Comparison of ENCODE assay signal across 12 mouse cellular contexts in the genomic region with DNA sequence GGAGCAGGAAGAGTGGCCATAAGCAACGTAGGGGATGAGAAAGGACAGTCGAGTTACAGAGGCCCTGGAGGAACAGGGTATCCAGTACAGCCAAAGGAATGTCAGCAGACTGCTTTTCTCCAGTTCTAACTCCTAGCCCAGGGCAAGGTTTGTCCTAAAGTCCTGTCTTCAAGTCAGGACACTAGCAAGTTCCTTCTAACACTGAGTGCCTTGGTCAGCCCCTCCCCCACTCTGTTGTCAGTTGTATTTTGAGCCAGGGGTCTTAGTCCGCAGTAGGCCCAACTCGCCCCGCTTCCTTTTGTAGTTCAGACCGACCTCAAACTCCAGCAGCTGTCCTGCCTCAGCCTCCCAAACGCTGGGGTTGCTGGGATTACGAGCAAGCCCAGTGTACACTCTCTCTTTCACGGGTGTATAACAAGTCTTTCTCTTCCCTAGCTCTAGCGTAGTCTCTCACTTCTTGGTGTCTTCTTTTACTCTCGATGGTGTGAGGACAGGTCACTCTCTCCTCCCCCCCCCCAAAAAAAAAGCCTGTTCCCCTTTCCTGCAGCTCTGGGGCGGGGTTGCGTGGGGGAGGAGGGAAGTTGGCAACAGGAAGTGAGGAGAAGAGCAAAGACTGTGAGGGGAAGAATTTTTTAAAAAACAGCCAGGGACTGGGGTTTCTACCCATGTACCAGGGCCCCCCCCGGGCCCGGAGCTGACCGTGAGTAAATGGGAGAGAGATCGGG. TPM values are rescaled to one million over a fixed set of nuclear protein-coding genes. Genes with fewer than 3 reads are reported as not detected.
DNase-seq lines count a peak whose midpoint lies in the region; ATAC-seq and TF ChIP-seq lines count a peak whose summit lies in the region.
"Had no signal": no experiment of that assay in that cellular context is flagged by ENCODE, and none has a peak within 500 bp of the region (broad histone marks: within the 10 kb centered on the region; RNA-seq: fewer than 3 reads in every experiment).

No protein-coding gene starts in this region.

- TF ChIP-seq CTCF in lung, adult 2 months (IDR thresholded peaks at IDR 0.05; ENCODE audit: insufficient read depth, low read length): no peak
- no peak for TF ChIP-seq CTCF in small intestine, adult 2 months (IDR thresholded peaks at IDR 0.05; ENCODE audit: extremely low read depth, insufficient read length, insufficient replicate concordance, low read depth, low read length)

- H3K4me1 ChIP-seq in lung, adult 2 months (ENCODE audit: control insufficient read depth, insufficient read depth, low read length): peaks cover 6% of the 10 kb centered on the region
- peaks cover 52% of the 10 kb centered on the region for H3K4me1 ChIP-seq in liver, embryonic 15.5 days (replicated peaks)
- H3K4me1 ChIP-seq in small intestine, adult 2 months (ENCODE audit: control insufficient read depth, insufficient read depth, insufficient read length, low read length): peaks cover 15% of the 10 kb centered on the region

- H3K27ac ChIP-seq in liver, embryonic 15.5 days (replicated peaks): peak overlapping the region; percentile 60
- H3K27ac ChIP-seq in small intestine, adult 2 months (ENCODE audit: insufficient read depth, low read depth, low read length): peak overlapping the region; percentile 69
- H3K27ac ChIP-seq: hindbrain, embryonic 12.5 days; limb, embryonic 15.5 days had no signal

- peak overlapping the region; percentile 90 for H3K4me2 ChIP-seq in liver, embryonic 15.5 days
- H3K4me2 ChIP-seq: hindbrain, embryonic 12.5 days; limb, embryonic 15.5 days had no signal

- no peaks in the 10 kb centered on the region for H3K36me3 ChIP-seq in liver, embryonic 15.5 days (replicated peaks)
- no peaks in the 10 kb centered on the region for H3K36me3 ChIP-seq in small intestine, adult 2 months (ENCODE audit: control insufficient read depth, insufficient read depth, low read length)
- H3K36me3 ChIP-seq: hindbrain, embryonic 12.5 days; limb, embryonic 15.5 days had no signal

- DNase-seq in lung, adult 2 months: no peak
- no peak for DNase-seq in lung, postnatal 14 days
- peak; percentile 57 for DNase-seq in ZHBTc4 (ENCODE audit: low read depth, low spot score)
- DNase-seq in right cerebral cortex, adult 2 months (ENCODE audit: low spot score in 2 of 2): no peak
- no peak for DNase-seq in layer of hippocampus, postnatal 25 days (ENCODE audit: extremely low spot score in 1 of 2, low spot score in 1 of 2)
- no peak for DNase-seq in adrenal gland, adult 8-10 months

- 48% methylated on average over 17 of the region's 17 CpGs for WGBS in lung, adult 2 months
- 20% methylated on average over 17 of the region's 17 CpGs for WGBS in liver, embryonic 15.5 days (ENCODE audit: insufficient replicate concordance)
- 70% methylated on average over 17 of the region's 17 CpGs for WGBS in small intestine, adult 2 months

- H3K9me3 ChIP-seq in liver, embryonic 15.5 days (replicated peaks): no peaks in the 10 kb centered on the region
- H3K9me3 ChIP-seq: hindbrain, embryonic 12.5 days; limb, embryonic 15.5 days had no signal

- no peak overlapping the region; the same call in 1 of the 2 replicates for H3K9ac ChIP-seq in liver, embryonic 15.5 days
- H3K9ac ChIP-seq: hindbrain, embryonic 12.5 days; limb, embryonic 15.5 days had no signal

- no peak for TF ChIP-seq POLR2A in lung, adult 2 months (IDR thresholded peaks at IDR 0.05; ENCODE audit: borderline replicate concordance, extremely low read depth, low read depth, low read length)
- no peak for TF ChIP-seq POLR2A in small intestine, adult 2 months (IDR thresholded peaks at IDR 0.05; ENCODE audit: low read depth, low read length)

- peak overlapping the region; percentile 46 for H3K4me3 ChIP-seq in lung, adult 2 months (replicated peaks; ENCODE audit: extremely low read depth, low read depth, low read length)
- peak overlapping the region; percentile 36 for H3K4me3 ChIP-seq in liver, embryonic 15.5 days (replicated peaks)
- peak overlapping the region; percentile 57 for H3K4me3 ChIP-seq in small intestine, adult 2 months (ENCODE audit: low read depth, low read length)
- H3K4me3 ChIP-seq: hindbrain, embryonic 12.5 days; limb, embryonic 15.5 days had no signal

- peaks cover 27% of the 10 kb centered on the region for H3K27me3 ChIP-seq in liver, embryonic 15.5 days
- peaks cover 16% of the 10 kb centered on the region; the same call in 1 of the 2 replicates for H3K27me3 ChIP-seq in small intestine, adult 2 months (ENCODE audit: control insufficient read depth, insufficient read depth, low read length)

- no peak for ATAC-seq in liver, embryonic 15.5 days (ENCODE audit: insufficient read depth)

RNA-seq across cellular contexts. Expression of gene Arhgap9, which starts 1.5 kb away (rescaled TPM):
- polyA plus RNA-seq in lung, adult 2 months (2012; rRNA removed): 18.2 and 19.2 TPM in 2 replicates
- polyA plus RNA-seq in liver, embryonic 15.5 days (2015; fragmentation: Nextera tagmentation; extraction: Ambion mirVana): 14.1 and 14.9 TPM in 2 replicates
- polyA plus RNA-seq in small intestine, adult 2 months (2012; rRNA removed): 7.1 and 11.2 TPM in 2 replicates
- 1 to 10 TPM in 1 of 2 experiments, under 1 TPM in 1; 0.89 to 1.1 TPM for total RNA-seq in layer of hippocampus, postnatal 25 days (2021)
- 1 to 10 TPM; 2.2 to 5.0 (median 3.6) TPM for total RNA-seq in adrenal gland, adult 8-10 months (2022)

RNA-seq across cellular contexts. Expression of gene Mars, which starts 11.7 kb away (rescaled TPM):
- polyA plus RNA-seq in lung, adult 2 months (2012; rRNA removed): 35.4 and 36.9 TPM in 2 replicates
- 109 and 112 TPM in 2 replicates for polyA plus RNA-seq in liver, embryonic 15.5 days (2015; fragmentation: Nextera tagmentation; extraction: Ambion mirVana)
- 24.0 and 30.7 TPM in 2 replicates for polyA plus RNA-seq in small intestine, adult 2 months (2012; rRNA removed)
- 10 to 100 TPM; 57.1 to 59.4 TPM for total RNA-seq in layer of hippocampus, postnatal 25 days (2021)
- 100 to 1,000 TPM in 1 of 4 experiments, 10 to 100 TPM in 3; 79.7 to 107 (median 92.0) TPM for total RNA-seq in adrenal gland, adult 8-10 months (2022)

RNA-seq across cellular contexts. Expression of gene Gli1, which starts 18.5 kb away (rescaled TPM):
- 11.1 and 11.2 TPM in 2 replicates for polyA plus RNA-seq in lung, adult 2 months (2012; rRNA removed)
- 0.31 and 0.32 TPM in 2 replicates for polyA plus RNA-seq in liver, embryonic 15.5 days (2015; fragmentation: Nextera tagmentation; extraction: Ambion mirVana)
- 5.5 and 10.4 TPM in 2 replicates for polyA plus RNA-seq in small intestine, adult 2 months (2012; rRNA removed)
- 1 to 10 TPM; 2.1 to 3.3 TPM for total RNA-seq in layer of hippocampus, postnatal 25 days (2021)
- 1 to 10 TPM; 4.4 to 6.4 (median 5.2) TPM for total RNA-seq in adrenal gland, adult 8-10 months (2022)

RNA-seq across cellular contexts. Expression of gene Inhbe, which starts 30.9 kb away (rescaled TPM):
- 0.02 TPM in 1 of 2 replicates, not detected in the other for polyA plus RNA-seq in lung, adult 2 months (2012; rRNA removed)
- polyA plus RNA-seq in liver, embryonic 15.5 days (2015; fragmentation: Nextera tagmentation; extraction: Ambion mirVana): 0.71 and 0.82 TPM in 2 replicates
- not detected in 2 replicates for polyA plus RNA-seq in small intestine, adult 2 months (2012; rRNA removed)
- total RNA-seq in layer of hippocampus, postnatal 25 days (2021): not detected
- under 1 TPM in 1 of 4 experiments, not detected in 3; 0.11 TPM for total RNA-seq in adrenal gland, adult 8-10 months (2022)
- total RNA-seq: layer of hippocampus, adult 8-10 months had no signal
- polyA plus RNA-seq: urinary bladder, adult 2 months had no signal

RNA-seq across cellular contexts. Expression of gene Mbd6, which starts 34.5 kb away (rescaled TPM):
- 52.2 and 57.6 TPM in 2 replicates for polyA plus RNA-seq in lung, adult 2 months (2012; rRNA removed)
- polyA plus RNA-seq in liver, embryonic 15.5 days (2015; fragmentation: Nextera tagmentation; extraction: Ambion mirVana): 7.9 and 8.0 TPM in 2 replicates
- 39.3 and 76.2 TPM in 2 replicates for polyA plus RNA-seq in small intestine, adult 2 months (2012; rRNA removed)
- total RNA-seq in layer of hippocampus, postnatal 25 days (2021): 10 to 100 TPM; 31.8 to 53.9 TPM
- 10 to 100 TPM; 43.1 to 84.1 (median 62.3) TPM for total RNA-seq in adrenal gland, adult 8-10 months (2022)
